Comparison of ENCODE assay signal across 10 mouse cellular contexts in genomic region chr7:137301329-137301751, GRCm38 (mm10). TPM values are rescaled to one million over a fixed set of nuclear protein-coding genes. Genes with fewer than 3 reads are reported as not detected.
DNase-seq lines count a peak whose midpoint lies in the region; ATAC-seq and TF ChIP-seq lines count a peak whose summit lies in the region.
"Had no signal": no experiment of that assay in that cellular context is flagged by ENCODE, and none has a peak within 500 bp of the region (broad histone marks: within the 10 kb centered on the region; RNA-seq: fewer than 3 reads in every experiment).

No protein-coding gene starts in this region.

- H3K27me3 ChIP-seq in kidney, embryonic 14.5 days (ENCODE audit: control insufficient read depth, insufficient read depth, low read length) = peaks cover 47% of the 10 kb centered on the region
- H3K27me3 ChIP-seq in kidney, adult 2 months (replicated peaks; ENCODE audit: control insufficient read depth, insufficient read depth, low read length) = 0 out of 2 replicates have a peak, but pooled peaks cover 4% of the 10 kb centered on the region
- H3K27me3 ChIP-seq in heart, embryonic 10.5 days (ENCODE audit: insufficient read depth, poor library complexity, severe bottlenecking) = peaks cover 63% of the 10 kb centered on the region
- peaks cover 50% of the 10 kb centered on the region for H3K27me3 ChIP-seq in intestine, embryonic 16.5 days (replicated peaks; ENCODE audit: control insufficient read depth, insufficient read depth, low read length)
- no peaks in the 10 kb centered on the region; the same call in 1 of the 2 replicates for H3K27me3 ChIP-seq in neural tube, embryonic 15.5 days (replicated peaks)

- H3K4me3 ChIP-seq in kidney, embryonic 14.5 days (ENCODE audit: low read length) = no peak overlapping the region
- H3K4me3 ChIP-seq in kidney, adult 2 months (ENCODE audit: insufficient read depth, low read depth, low read length) = no peak overlapping the region
- peak overlapping the region; percentile 31 for H3K4me3 ChIP-seq in heart, embryonic 10.5 days
- no peak overlapping the region for H3K4me3 ChIP-seq in intestine, embryonic 16.5 days (ENCODE audit: low read length)
- peak overlapping the region; percentile 26 for H3K4me3 ChIP-seq in neural tube, embryonic 15.5 days (replicated peaks)
- H3K4me3 ChIP-seq: erythroblast, embryonic 14.5 days had no signal

- TF ChIP-seq CTCF in kidney, adult 2 months (conservative IDR thresholded peaks at IDR 0.05; ENCODE audit: insufficient read depth, insufficient read length, low read depth, low read length) = no peak

- no peak for DNase-seq in kidney, adult 2 months
- DNase-seq in heart, embryonic 10.5 days (ENCODE audit: low spot score) = no peak
- no peak for DNase-seq in thymus, postnatal 10 days (ENCODE audit: low spot score in 2 of 2)
- DNase-seq in right cerebral cortex, postnatal 25 days = no peak
- DNase-seq: layer of hippocampus, postnatal 36 days had no signal

- no peak for TF ChIP-seq POLR2A in kidney, adult 2 months (IDR thresholded peaks at IDR 0.05; ENCODE audit: low read depth, low read length)

- H3K4me2 ChIP-seq in kidney, embryonic 14.5 days (replicated peaks; ENCODE audit: low read depth, low read length) = no peak overlapping the region
- H3K4me2 ChIP-seq in intestine, embryonic 16.5 days (ENCODE audit: low read depth, low read length) = 0 out of 2 replicates have a peak overlapping the region, but pooled peaks have one; percentile 6
- H3K4me2 ChIP-seq in neural tube, embryonic 15.5 days = peak overlapping the region; percentile 62

- H3K4me1 ChIP-seq in kidney, embryonic 14.5 days (ENCODE audit: control insufficient read depth, insufficient read depth, low read length) = peaks cover 23% of the 10 kb centered on the region
- no peaks in the 10 kb centered on the region for H3K4me1 ChIP-seq in kidney, adult 2 months (ENCODE audit: control insufficient read depth, insufficient read depth, low read length)
- H3K4me1 ChIP-seq in heart, embryonic 10.5 days = peaks cover 28% of the 10 kb centered on the region
- peaks cover 13% of the 10 kb centered on the region for H3K4me1 ChIP-seq in intestine, embryonic 16.5 days (ENCODE audit: control insufficient read depth, insufficient read depth, low read length)
- H3K4me1 ChIP-seq in neural tube, embryonic 15.5 days = peaks cover 70% of the 10 kb centered on the region

- peak; percentile 51; the same call in 1 of the 2 replicates for ATAC-seq in kidney, embryonic 14.5 days (ENCODE audit: low FRiP score, low TSS enrichment)
- ATAC-seq in intestine, embryonic 16.5 days = peak; percentile 62
- peak; percentile 45 for ATAC-seq in neural tube, embryonic 15.5 days (ENCODE audit: low FRiP score)
- no peak for ATAC-seq in inflammation-experienced regulatory T-cells, adult 6 months

- WGBS in kidney, embryonic 14.5 days = 25% methylated on average over 15 of the region's 15 CpGs
- 43% methylated on average over 15 of the region's 15 CpGs for WGBS in kidney, adult 2 months
- WGBS in heart, embryonic 10.5 days = 8% methylated on average over 15 of the region's 15 CpGs
- WGBS in intestine, embryonic 16.5 days = 9% methylated on average over 15 of the region's 15 CpGs
- 18% methylated on average over 15 of the region's 15 CpGs for WGBS in neural tube, embryonic 15.5 days

- H3K9ac ChIP-seq in kidney, embryonic 14.5 days (ENCODE audit: low read depth, low read length) = no peak overlapping the region
- H3K9ac ChIP-seq in intestine, embryonic 16.5 days (ENCODE audit: low read depth, low read length) = no peak overlapping the region
- H3K9ac ChIP-seq in neural tube, embryonic 15.5 days (replicated peaks) = peak overlapping the region; percentile 55

- no peaks in the 10 kb centered on the region for H3K9me3 ChIP-seq in kidney, embryonic 14.5 days (ENCODE audit: control insufficient read depth, low read length)
- no peaks in the 10 kb centered on the region for H3K9me3 ChIP-seq in heart, embryonic 10.5 days
- no peaks in the 10 kb centered on the region for H3K9me3 ChIP-seq in intestine, embryonic 16.5 days (ENCODE audit: control insufficient read depth, low read length)
- no peaks in the 10 kb centered on the region for H3K9me3 ChIP-seq in neural tube, embryonic 15.5 days (replicated peaks)

- no peak overlapping the region for H3K27ac ChIP-seq in kidney, embryonic 14.5 days (ENCODE audit: low read depth, low read length)
- no peak overlapping the region for H3K27ac ChIP-seq in kidney, adult 2 months (ENCODE audit: insufficient read depth, low read depth, low read length)
- H3K27ac ChIP-seq in heart, embryonic 10.5 days = peak overlapping the region; percentile 29; the same call in 1 of the 2 replicates
- peak overlapping the region; percentile 45; the same call in 1 of the 2 replicates for H3K27ac ChIP-seq in intestine, embryonic 16.5 days (ENCODE audit: low read length)
- peak overlapping the region; percentile 88 for H3K27ac ChIP-seq in neural tube, embryonic 15.5 days (replicated peaks)

- no peaks in the 10 kb centered on the region for H3K36me3 ChIP-seq in kidney, embryonic 14.5 days (ENCODE audit: control insufficient read depth, insufficient read depth, low read length)
- H3K36me3 ChIP-seq in kidney, adult 2 months (ENCODE audit: control insufficient read depth, insufficient read depth, low read length) = no peaks in the 10 kb centered on the region
- no peaks in the 10 kb centered on the region for H3K36me3 ChIP-seq in heart, embryonic 10.5 days
- no peaks in the 10 kb centered on the region for H3K36me3 ChIP-seq in intestine, embryonic 16.5 days (ENCODE audit: control insufficient read depth, insufficient read depth, low read length)
- no peaks in the 10 kb centered on the region for H3K36me3 ChIP-seq in neural tube, embryonic 15.5 days

RNA-seq across cellular contexts. Expression of gene Ebf3, which starts 12.9 kb away (rescaled TPM):
- 1.8 and 2.3 TPM in 2 replicates for polyA plus RNA-seq in kidney, embryonic 14.5 days (2014; fragmentation: Nextera tagmentation; extraction: Ambion mirVana)
- 0.68 and 1.9 TPM in 2 replicates for polyA plus RNA-seq in kidney, adult 2 months (2012; rRNA removed)
- 1.3 and 3.5 TPM in 2 replicates for polyA plus RNA-seq in heart, embryonic 10.5 days (2016; fragmentation: Nextera tagmentation; extraction: Ambion mirVana)
- polyA plus RNA-seq in intestine, embryonic 16.5 days (2015; fragmentation: Nextera tagmentation; extraction: Ambion mirVana) = 0.22 and 0.43 TPM in 2 replicates
- 16.6 and 22.4 TPM in 2 replicates for polyA plus RNA-seq in neural tube, embryonic 15.5 days (2015; fragmentation: Nextera tagmentation; extraction: Ambion mirVana)
- not detected for polyA plus RNA-seq in inflammation-experienced regulatory T-cells, adult 6 months (2017; shearing (Covaris generic))
- polyA plus RNA-seq: erythroblast, embryonic 14.5 days had no signal

Comparison
In these comparisons a context has a peak if more than half of its experiments do, and no peak if none do; other contexts are left out.
1. H3K27ac ChIP-seq: peak in heart, embryonic 10.5 days (single experiment), intestine, embryonic 16.5 days (single experiment) and neural tube, embryonic 15.5 days (single experiment); none in kidney, embryonic 14.5 days (single experiment) and kidney, adult 2 months (single experiment).
2. H3K4me3 ChIP-seq: peak in heart, embryonic 10.5 days (single experiment) and neural tube, embryonic 15.5 days (single experiment); none in kidney, embryonic 14.5 days (single experiment), kidney, adult 2 months (single experiment) and intestine, embryonic 16.5 days (single experiment).